Mouse (Mus musculus) gastrocnemius, postnatal 14 days (tissue): ENCODE measurements at regions not wholly inside any gene's neighbourhood (a gene's known extent, or its start where the extent isn't known, plus 50 kb on each side); places are given as distances from the start of the nearest gene placed in this dataset.

Experiments
- DNase-seq: peaks from one replicate; pipeline ENCODE4 v3.0.0; 2021; ENCODE audit warnings: mixed read lengths
- intact Hi-C: fragments of 180-260 bp; cut with DNase I; formaldehyde crosslinking; loops from one replicate; pipeline ENCODE4 v1.15.1; 2025; ENCODE audit warnings: low total_unique reads

- no peak for DNase-seq
- intact Hi-C loops = no loop called here
Observed at GRCm38 (mm10) chr17:68057264-68057663, 53.3 kb upstream of the Arhgap28 start.

- intact Hi-C loops = no loop called here
- no peak for DNase-seq
Observed at GRCm38 (mm10) chr17:68060455-68060854, 56.5 kb upstream of the Arhgap28 start.

- no peak for DNase-seq
Observed at GRCm38 (mm10) chr17:68065751-68066150, 61.8 kb upstream of the Arhgap28 start.

GRCm38 (mm10) chr17:68066204-68066603 is 62.3 kb upstream of the Arhgap28 start:
- no peak for DNase-seq
- intact Hi-C loops = no loop called here

More at GRCm38 (mm10) chr17:68065751-68066150, 61.8 kb upstream of the Arhgap28 start:
- intact Hi-C loops = no loop called here

GRCm38 (mm10) chr17:68069008-68069407 is 65.1 kb upstream of the Arhgap28 start:
- no peak for DNase-seq
- intact Hi-C loops = no loop called here

GRCm38 (mm10) chr17:68069484-68069883 is 65.6 kb upstream of the Arhgap28 start:
- intact Hi-C loops = no loop called here

GRCm38 (mm10) chr17:68071472-68071871 is 67.6 kb upstream of the Arhgap28 start:
- no peak for DNase-seq
- intact Hi-C loops = no loop called here

More at GRCm38 (mm10) chr17:68069484-68069883, 65.6 kb upstream of the Arhgap28 start:
- no peak for DNase-seq

GRCm38 (mm10) chr17:68075712-68076111 is 71.8 kb upstream of the Arhgap28 start:
- no peak for DNase-seq

GRCm38 (mm10) chr17:68078709-68079108 is 74.8 kb upstream of the Arhgap28 start:
- intact Hi-C loops = no loop called here
- no peak for DNase-seq

More at GRCm38 (mm10) chr17:68075712-68076111, 71.8 kb upstream of the Arhgap28 start:
- intact Hi-C loops = no loop called here

GRCm38 (mm10) chr17:68084446-68084845 is 80.5 kb upstream of the Arhgap28 start:
- DNase-seq = no peak
- intact Hi-C loops = no loop called here

- no peak for DNase-seq
- intact Hi-C loops = no loop called here
Observed at GRCm38 (mm10) chr17:68087149-68087548, 83.2 kb upstream of the Arhgap28 start.

- intact Hi-C loops = no loop called here
- no peak for DNase-seq
Observed at GRCm38 (mm10) chr17:68089179-68089578, 85.3 kb upstream of the Arhgap28 start.

GRCm38 (mm10) chr17:68089830-68090229 is 85.9 kb upstream of the Arhgap28 start:
- intact Hi-C loops = no loop called here
- no peak for DNase-seq

GRCm38 (mm10) chr17:68096982-68097381 is 93.1 kb upstream of the Arhgap28 start:
- intact Hi-C loops = no loop called here
- no peak for DNase-seq

GRCm38 (mm10) chr17:68097436-68097835 is 93.5 kb upstream of the Arhgap28 start:
- intact Hi-C loops = no loop called here

GRCm38 (mm10) chr17:68100093-68100492 is 96.2 kb upstream of the Arhgap28 start:
- no peak for DNase-seq
- intact Hi-C loops = no loop called here

More at GRCm38 (mm10) chr17:68097436-68097835, 93.5 kb upstream of the Arhgap28 start:
- no peak for DNase-seq

- intact Hi-C loops = no loop called here
- peak; percentile 16 for DNase-seq
Observed at GRCm38 (mm10) chr17:68103346-68103745, 99.4 kb upstream of the Arhgap28 start.

GRCm38 (mm10) chr17:68106366-68106765 is 102.4 kb upstream of the Arhgap28 start:
- DNase-seq = no peak
- intact Hi-C loops = no loop called here

- peak; percentile 31 for DNase-seq
- intact Hi-C loops = no loop called here
Observed at GRCm38 (mm10) chr17:68107875-68108274, 104.0 kb upstream of the Arhgap28 start.

- intact Hi-C loops = no loop called here
- DNase-seq = no peak
Observed at GRCm38 (mm10) chr17:68111834-68112473, 108.0 kb upstream of the Arhgap28 start.

- intact Hi-C loops = no loop called here
- DNase-seq = no peak
Observed at GRCm38 (mm10) chr17:68112763-68113330, 108.9 kb upstream of the Arhgap28 start.
